Mouse (Mus musculus): Measurements from ENCODE around the gene Elf3. TPM values are rescaled to one million over a fixed set of nuclear protein-coding genes. Genes with fewer than 3 reads are reported as not detected.

Gene Elf3
- total and polyA plus RNA-seq, 3 experiments = 14.6 to 52.1 (median 28.6) TPM

DNA sequence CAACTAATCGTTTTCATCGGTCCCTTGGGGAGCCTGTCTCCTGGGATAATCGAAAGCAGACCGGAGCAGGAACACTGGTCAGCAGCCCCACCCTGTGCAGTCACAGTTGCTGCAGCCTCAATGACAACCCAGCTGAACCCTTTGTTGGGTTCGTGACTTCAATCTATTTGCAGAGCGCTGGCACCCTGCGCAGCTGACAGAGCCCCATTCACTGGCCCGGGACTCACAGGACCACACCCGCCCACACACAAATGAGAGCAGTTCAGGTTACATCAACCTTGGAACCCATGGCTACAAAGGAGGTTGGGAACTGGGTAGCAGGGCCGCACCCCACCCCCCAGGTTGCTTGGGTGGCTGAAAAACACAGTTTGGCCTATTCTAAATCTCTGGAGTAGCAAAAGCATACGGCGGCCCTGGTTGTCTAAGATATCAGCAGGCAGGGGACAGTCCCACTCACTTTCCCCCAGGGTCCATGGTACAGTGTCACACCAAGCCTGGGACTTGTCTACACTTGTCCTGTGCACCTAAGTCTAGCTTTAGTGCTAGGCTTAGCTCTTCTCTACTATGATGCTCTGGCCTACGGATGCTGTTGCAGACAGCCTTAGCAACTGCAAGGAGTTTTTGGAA is 40.6 kb downstream of the Elf3 start (continued):
- TF ChIP-seq UBTF (IDR thresholded peaks at IDR 0.05; ENCODE audit: low read depth, low read length) (no peak), CTCF (conservative IDR thresholded peaks at IDR 0.05 in 1 of 2, IDR thresholded peaks at IDR 0.05 in 1 of 2; ENCODE audit: low read depth in 2 of 2, low read length in 2 of 2) (no peak), USF2 (conservative IDR thresholded peaks at IDR 0.05; ENCODE audit: low read depth, low read length) (no peak), JUN (IDR thresholded peaks at IDR 0.05; ENCODE audit: insufficient read depth, low read depth, low read length) (peak; percentile 23; the same call in 1 of the 2 replicates)

DNA sequence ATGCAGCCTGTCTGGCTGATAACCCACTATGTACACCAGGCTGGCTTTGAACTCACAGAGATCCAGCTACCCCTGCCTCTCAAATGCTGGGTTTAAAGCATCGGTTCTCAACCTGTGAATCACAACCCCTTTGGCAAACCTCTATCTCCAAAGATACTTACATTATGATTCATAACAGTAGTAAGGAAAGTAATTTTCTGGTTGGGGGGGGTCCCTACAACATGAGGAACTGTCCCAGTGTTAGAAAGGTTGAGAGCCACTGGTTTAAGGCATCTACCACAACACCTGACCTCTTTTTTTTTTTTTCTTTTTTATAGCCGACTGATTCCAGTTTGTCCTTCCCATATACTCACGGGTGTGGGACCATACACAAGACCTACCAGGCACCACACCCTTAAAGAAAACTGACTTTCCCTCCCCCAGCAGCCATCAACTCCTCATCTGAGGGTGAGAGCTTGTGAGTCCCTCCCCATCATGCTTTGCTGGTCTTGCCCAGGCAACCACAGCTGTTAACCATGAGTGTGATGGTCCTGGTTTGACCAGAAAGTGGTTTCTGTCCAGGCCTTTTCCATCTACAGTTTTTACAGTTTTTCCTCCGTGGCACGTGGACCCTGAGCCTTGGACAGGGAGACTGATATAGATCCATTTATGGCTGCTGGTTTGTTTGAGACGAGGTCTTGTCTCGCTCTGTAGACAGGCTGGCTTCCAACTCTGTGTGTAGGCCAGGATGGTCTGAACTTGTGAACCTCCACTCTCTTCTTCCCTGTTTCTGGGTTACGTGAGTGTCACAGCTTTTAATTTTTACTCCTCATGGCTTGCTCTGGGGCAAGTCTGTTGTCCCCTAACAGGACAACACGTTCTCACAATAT is 44.4 kb downstream of the Elf3 start:
- no peaks in the 10 kb centered on the region for H3K79me2 ChIP-seq (replicated peaks; ENCODE audit: control insufficient read depth, extremely low read depth, insufficient read depth, poor library complexity, severe bottlenecking)
- DNase-seq (ENCODE audit: extremely low read depth) = peak; percentile 64
- no peaks in the 10 kb centered on the region for H3K36me3 ChIP-seq (replicated peaks in 1 of 2; ENCODE audit: control insufficient read depth in 1 of 2, insufficient read depth in 1 of 2, low read length in 1 of 2)
- no peak overlapping the region for H3K4me3 ChIP-seq (replicated peaks in 1 of 3; ENCODE audit: low read depth in 2 of 3, low read length in 2 of 3, poor library complexity in 1 of 3)
- H3K9me3 ChIP-seq (replicated peaks; ENCODE audit: low read length) = no peaks in the 10 kb centered on the region
- H3K27ac ChIP-seq (ENCODE audit: insufficient read depth, low read depth) = no peak overlapping the region
- no peak overlapping the region for H3K9ac ChIP-seq (ENCODE audit: insufficient read depth, low read depth)
- H3K4me2 ChIP-seq (ENCODE audit: insufficient read depth, low read depth, poor library complexity, severe bottlenecking) = no peak overlapping the region
- TF ChIP-seq USF1 (IDR thresholded peaks at IDR 0.05; ENCODE audit: low read depth, low read length) = no peak
- no peak for TF ChIP-seq RAD21 (IDR thresholded peaks at IDR 0.05; ENCODE audit: low read depth, low read length)
- TF ChIP-seq MAFK (IDR thresholded peaks at IDR 0.05; ENCODE audit: insufficient replicate concordance, low read length) = no peak
- TF ChIP-seq RCOR1 (conservative IDR thresholded peaks at IDR 0.05; ENCODE audit: low read depth, low read length) = no peak
- TF ChIP-seq ELF1 (IDR thresholded peaks at IDR 0.05; ENCODE audit: low read depth, low read length) = no peak
- TF ChIP-seq EP300 (IDR thresholded peaks at IDR 0.05; ENCODE audit: low read length) = peak; percentile 65; the same call in 1 of the 2 replicates
- peak; percentile 48; the same call in 1 of the 2 replicates for TF ChIP-seq JUND (conservative IDR thresholded peaks at IDR 0.05; ENCODE audit: low read depth, low read length)
- TF ChIP-seq TCF12 (IDR thresholded peaks at IDR 0.05; ENCODE audit: low read depth, low read length) = 0 out of 2 replicates have a peak, but pooled peaks have one; percentile 10
- no peak for TF ChIP-seq NELFE (IDR thresholded peaks at IDR 0.05; ENCODE audit: low read depth, low read length)
- peak; percentile 90 for TF ChIP-seq ZNF384 (IDR thresholded peaks at IDR 0.05; ENCODE audit: low read depth, low read length)
- TF ChIP-seq TBP (conservative IDR thresholded peaks at IDR 0.05; ENCODE audit: low read depth, low read length) = no peak
- peak; percentile 89 for TF ChIP-seq IRF4 (IDR thresholded peaks at IDR 0.05; ENCODE audit: low read depth, low read length)
- no peak for TF ChIP-seq SMC3 (IDR thresholded peaks at IDR 0.05; ENCODE audit: low read depth, low read length)
- peak; percentile 33; the same call in 1 of the 2 replicates for TF ChIP-seq BHLHE40 (IDR thresholded peaks at IDR 0.05; ENCODE audit: low read depth, low read length)
- peak; percentile 48; the same call in 1 of the 2 replicates for TF ChIP-seq ETS1 (conservative IDR thresholded peaks at IDR 0.05; ENCODE audit: low read depth, low read length)
- TF ChIP-seq MXI1 (IDR thresholded peaks at IDR 0.05; ENCODE audit: low read depth, low read length) = no peak
- TF ChIP-seq E2F4 (IDR thresholded peaks at IDR 0.05; ENCODE audit: insufficient replicate concordance, low read depth, low read length) = no peak
- no peak for TF ChIP-seq MAX (IDR thresholded peaks at IDR 0.05; ENCODE audit: low read length)
- no peak for TF ChIP-seq NRF1 (IDR thresholded peaks at IDR 0.05; ENCODE audit: low read depth, low read length)
- no peak for TF ChIP-seq GABPA (IDR thresholded peaks at IDR 0.05; ENCODE audit: insufficient replicate concordance, low read depth, low read length)
- peak; percentile 25; the same call in 1 of the 2 replicates for TF ChIP-seq JUN (IDR thresholded peaks at IDR 0.05; ENCODE audit: insufficient read depth, low read depth, low read length)
- TF ChIP-seq PAX5 (IDR thresholded peaks at IDR 0.05; ENCODE audit: low read length) = no peak
- peak; percentile 40; the same call in 1 of the 2 replicates for TF ChIP-seq ZMIZ1 (IDR thresholded peaks at IDR 0.05; ENCODE audit: low read depth, low read length)
- no peak for TF ChIP-seq POLR2A (IDR thresholded peaks at IDR 0.05; ENCODE audit: low read depth, low read length)
- no peak for TF ChIP-seq HCFC1 (IDR thresholded peaks at IDR 0.05; ENCODE audit: low read depth, low read length)
- TF ChIP-seq SIN3A (IDR thresholded peaks at IDR 0.05; ENCODE audit: low read length) = no peak
- TF ChIP-seq KAT2A (IDR thresholded peaks at IDR 0.05; ENCODE audit: insufficient replicate concordance, low read length) = no peak
- TF ChIP-seq ZC3H11A (IDR thresholded peaks at IDR 0.05; ENCODE audit: low read depth, low read length) = no peak
- TF ChIP-seq UBTF (IDR thresholded peaks at IDR 0.05; ENCODE audit: low read depth, low read length) = no peak
- no peak for TF ChIP-seq CHD1 (IDR thresholded peaks at IDR 0.05; ENCODE audit: low read depth, low read length)
- no peak for TF ChIP-seq CHD2 (IDR thresholded peaks at IDR 0.05; ENCODE audit: low read length)
- TF ChIP-seq MEF2A (IDR thresholded peaks at IDR 0.05; ENCODE audit: borderline replicate concordance, low read depth, low read length) = no peak
- dilution Hi-C loops (cut with MboI; ENCODE audit: extremely low pct_ligation_motif_present, extremely low pct_unique_long_range_greater_than_20kb, low sequenced_read_pairs) = no loop called here
- no peaks in the 10 kb centered on the region for H3K27me3 ChIP-seq (replicated peaks)
- in situ Hi-C loops (cut with MboI; ENCODE audit: low pct_ligation_motif_present, low pct_unique_long_range_greater_than_20kb, low sequenced_read_pairs) = no loop called here
- H3K4me1 ChIP-seq (ENCODE audit: control insufficient read depth in 1 of 2, insufficient read depth in 2 of 2) = peaks cover 15 to 64% of the 10 kb centered on the region in 2 experiments

Data from CH12.LX (cell line).